Mouse (Mus musculus): Measurements from ENCODE around the gene Ddx24.
A peak's percentile ranks its signal among the peaks of the same experiment; 100 is the strongest.

GRCm38 (mm10) chr12:103433986-103434731 is 8.5 kb upstream of the Ddx24 start, which contains the start of gene Ifi27:
- peak; percentile 39 to 59 (median 51) for TF ChIP-seq MYOD1 (IDR thresholded peaks at IDR 0.05; ENCODE audit: control insufficient read depth in 1 of 3, insufficient read length in 2 of 3, low read depth in 2 of 3)
- peak; percentile 51 for TF ChIP-seq POLR2AphosphoS2 (IDR thresholded peaks at IDR 0.05; ENCODE audit: insufficient read length, low read depth)
- TF ChIP-seq POLR2A (IDR thresholded peaks at IDR 0.05; ENCODE audit: insufficient read length, low read depth), result peak; percentile 45
- no peak for TF ChIP-seq REST (IDR thresholded peaks at IDR 0.05; ENCODE audit: insufficient read depth, insufficient read length)
- TF ChIP-seq TCF12 (IDR thresholded peaks at IDR 0.05; ENCODE audit: insufficient read depth, poor library complexity, severe bottlenecking), result no peak
- peak; percentile 97 for TF ChIP-seq USF1 (IDR thresholded peaks at IDR 0.05; ENCODE audit: low read depth)
- TF ChIP-seq TCF3 (IDR thresholded peaks at IDR 0.05; ENCODE audit: insufficient read length, low read depth), result no peak
- no peak for TF ChIP-seq E2F4 (IDR thresholded peaks at IDR 0.05; ENCODE audit: insufficient read depth)
